Mouse (Mus musculus) kidney, adult 10 weeks (tissue): ENCODE measurements around the gene Tctex1d2. TPM values are rescaled to one million over a fixed set of nuclear protein-coding genes. Genes with fewer than 3 reads are reported as not detected.

Experiments used
- polyA plus RNA-seq: library from polyadenylated mRNA; stranded (reverse); fragments of 350-450 nt; fragmentation: Illumina TruSeq; extraction: RNeasy Lipid Tissue Mini Kit (QIAGEN cat#74804); gene quantifications from one replicate; pipeline ENCODE4 v1.2.3, GENCODE M21; 2014; ENCODE audit warnings: low read depth, low replicate concordance

Tctex1d2 gene
- polyA plus RNA-seq: 42.8 TPM

GRCm38 (mm10) chr16:32419517-32420483, at the start of gene Tctex1d2:
Gene Tctex1d2 (plus strand): TSS chr16:32419702.

GRCm38 (mm10) chr16:32400267-32400666, 19.2 kb upstream of the Tctex1d2 start, which contains the start of gene Tm4sf19:
Gene Tm4sf19 (plus strand): TSS chr16:32400506.

GRCm38 (mm10) chr16:32430474-32431046, 11.1 kb downstream of the Tctex1d2 start, which contains the start of gene Pcyt1a:
Gene Pcyt1a (plus strand): TSS chr16:32430921.

Other genes starting within 250 kb of the Tctex1d2 start
- gene Bex6, start 239.9 kb upstream of the Tctex1d2 start, polyA plus RNA-seq: not detected
- 17.9 TPM for gene Fbxo45, start 172.5 kb upstream of the Tctex1d2 start, polyA plus RNA-seq
- 7.8 TPM for gene Wdr53, start 172.5 kb upstream of the Tctex1d2 start, polyA plus RNA-seq
- gene Smco1, start 148.2 kb upstream of the Tctex1d2 start, polyA plus RNA-seq: not detected
- gene Rnf168, start 142.2 kb upstream of the Tctex1d2 start, polyA plus RNA-seq: 28.3 TPM
- gene Ubxn7, start 87.4 kb upstream of the Tctex1d2 start, polyA plus RNA-seq: 40.3 TPM
- gene Tm4sf19, start 19.2 kb upstream of the Tctex1d2 start, polyA plus RNA-seq: not detected
- 51.5 TPM for gene Pcyt1a, start 11.2 kb downstream of the Tctex1d2 start, polyA plus RNA-seq
- 2.8 TPM for gene Slc51a, start 68.2 kb downstream of the Tctex1d2 start, polyA plus RNA-seq
- not detected for gene Zdhhc19, start 76.6 kb downstream of the Tctex1d2 start, polyA plus RNA-seq
- gene Tfrc, start 189.2 kb downstream of the Tctex1d2 start, polyA plus RNA-seq: 146 TPM
- 0.16 TPM for gene Tnk2, start 224.2 kb downstream of the Tctex1d2 start, polyA plus RNA-seq